Mouse (Mus musculus): ENCODE measurements around the gene Metap1d.

Metap1d gene

GRCm38 (mm10) chr2:71475760-71476159 is 22.7 kb downstream of the Metap1d start:
- no peak for DNase-seq

GRCm38 (mm10) chr2:71477787-71478186 is 24.7 kb downstream of the Metap1d start:
- no peak for DNase-seq

GRCm38 (mm10) chr2:71479917-71480316 is 26.8 kb downstream of the Metap1d start:
- DNase-seq = no peak

- no peak for DNase-seq
Observed at GRCm38 (mm10) chr2:71481825-71482224, 28.7 kb downstream of the Metap1d start.

GRCm38 (mm10) chr2:71483046-71483716 is 30.1 kb downstream of the Metap1d start:
- DNase-seq = no peak

GRCm38 (mm10) chr2:71483717-71484066 is 30.6 kb downstream of the Metap1d start:
- DNase-seq = no peak

- no peak for DNase-seq
Observed at GRCm38 (mm10) chr2:71491295-71491694, 38.2 kb downstream of the Metap1d start.

GRCm38 (mm10) chr2:71493161-71493683 is 40.1 kb downstream of the Metap1d start:
- no peak for DNase-seq

GRCm38 (mm10) chr2:71494503-71494902 is 41.4 kb downstream of the Metap1d start:
- DNase-seq = no peak

- no peak for DNase-seq
Observed at GRCm38 (mm10) chr2:71494971-71495370, 41.9 kb downstream of the Metap1d start.

GRCm38 (mm10) chr2:71497175-71497574 is 44.1 kb downstream of the Metap1d start:
- no peak for DNase-seq

- no peak for DNase-seq
Observed at GRCm38 (mm10) chr2:71499276-71500230, 46.5 kb downstream of the Metap1d start.

- no peak for DNase-seq
Observed at GRCm38 (mm10) chr2:71504852-71505251, 51.8 kb downstream of the Metap1d start.

GRCm38 (mm10) chr2:71511209-71511608 is 58.1 kb downstream of the Metap1d start:
- no peak for DNase-seq

- no peak for DNase-seq
Observed at GRCm38 (mm10) chr2:71512326-71512725, 59.2 kb downstream of the Metap1d start.

GRCm38 (mm10) chr2:71516995-71517394 is 63.9 kb downstream of the Metap1d start:
- no peak for DNase-seq

- DNase-seq = no peak
Observed at GRCm38 (mm10) chr2:71517466-71518099, 64.5 kb downstream of the Metap1d start.

GRCm38 (mm10) chr2:71522871-71523270 is 69.8 kb downstream of the Metap1d start:
- no peak for DNase-seq

- no peak for DNase-seq
Observed at GRCm38 (mm10) chr2:71523431-71523830, 70.4 kb downstream of the Metap1d start.

- DNase-seq = no peak
Observed at GRCm38 (mm10) chr2:71524763-71525162, 71.7 kb downstream of the Metap1d start.

GRCm38 (mm10) chr2:71526595-71527322 is 73.7 kb downstream of the Metap1d start:
- no peak for DNase-seq

- no peak for DNase-seq
Observed at GRCm38 (mm10) chr2:71527323-71528013, 74.4 kb downstream of the Metap1d start.
